Mouse (Mus musculus): ENCODE data around the gene Glis2. TPM values are rescaled to one million over a fixed set of nuclear protein-coding genes. Genes with fewer than 3 reads are reported as not detected.
A peak's percentile ranks its signal among the peaks of the same experiment; 100 is the strongest.

Gene Glis2
- polyA plus RNA-seq, 1 experiment from 2014 or later = 13.2 TPM

- no peaks in the 10 kb centered on the region for H3K9me3 ChIP-seq (ENCODE audit: control insufficient read depth, low read length)
- no peaks in the 10 kb centered on the region for H3K27me3 ChIP-seq (ENCODE audit: control insufficient read depth, insufficient read depth, low read length)
- no peak overlapping the region for H3K4me2 ChIP-seq (ENCODE audit: low read length)
- DNase-seq (no peak), ATAC-seq (ENCODE audit: low FRiP score, low TSS enrichment) (no peak)
- 89% methylated on average over 11 of the region's 11 CpGs for WGBS
- H3K27ac ChIP-seq (replicated peaks; ENCODE audit: low read depth, low read length) = no peak overlapping the region
- H3K9ac ChIP-seq (replicated peaks; ENCODE audit: low read length) = no peak overlapping the region
- no peak overlapping the region for H3K4me3 ChIP-seq (replicated peaks; ENCODE audit: low read depth, low read length)
- H3K36me3 ChIP-seq (ENCODE audit: control insufficient read depth, insufficient read depth, low read length) = peaks cover 36% of the 10 kb centered on the region
- H3K4me1 ChIP-seq (ENCODE audit: control insufficient read depth, insufficient read depth, low read length) = no peaks in the 10 kb centered on the region
Observed at GRCm38 (mm10) chr16:4649692-4650091, 55.2 kb downstream of the Glis2 start.

DNA sequence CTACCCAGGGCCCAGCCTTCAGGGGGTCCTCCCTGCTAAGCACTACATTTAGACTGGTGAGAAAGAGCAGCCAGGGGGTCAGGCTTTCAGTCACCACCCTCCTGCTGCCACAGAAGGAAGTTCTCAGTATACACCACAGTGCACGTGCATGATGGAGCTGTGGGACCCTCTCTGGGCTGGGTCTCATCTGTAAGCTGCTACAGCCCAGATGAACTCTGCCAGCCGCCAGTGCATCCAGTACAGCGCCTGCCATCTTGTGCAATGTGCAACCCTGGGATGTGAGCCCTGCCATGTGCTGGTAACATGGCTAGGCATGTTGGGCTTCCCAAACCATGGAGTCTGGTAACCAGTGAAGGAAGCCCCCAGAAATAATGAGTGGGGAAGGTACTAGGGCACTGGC, 55.6 kb downstream of the Glis2 start:
- Histone ChIP-seq H3K27ac (replicated peaks; ENCODE audit: low read depth, low read length) (no peak overlapping the region), H3K9me3 (ENCODE audit: control insufficient read depth, low read length) (no peaks in the 10 kb centered on the region), H3K36me3 (ENCODE audit: control insufficient read depth, insufficient read depth, low read length) (peaks cover 37% of the 10 kb centered on the region), H3K27me3 (ENCODE audit: control insufficient read depth, insufficient read depth, low read length) (no peaks in the 10 kb centered on the region), H3K4me2 (ENCODE audit: low read length) (no peak overlapping the region), H3K4me1 (ENCODE audit: control insufficient read depth, insufficient read depth, low read length) (peaks cover 3% of the 10 kb centered on the region), H3K4me3 (replicated peaks; ENCODE audit: low read depth, low read length) (no peak overlapping the region), H3K9ac (replicated peaks; ENCODE audit: low read length) (no peak overlapping the region)
- DNase-seq (no peak), ATAC-seq (ENCODE audit: low FRiP score, low TSS enrichment) (no peak)
- WGBS = 94% methylated on average over 3 of the region's 3 CpGs

GRCm38 (mm10) chr16:4651081-4651480, 56.6 kb downstream of the Glis2 start:
- ATAC-seq (ENCODE audit: low FRiP score, low TSS enrichment) (no peak), DNase-seq (no peak)
- WGBS = 96% methylated on average over 1 of the region's 1 CpGs

GRCm38 (mm10) chr16:4651624-4652023, 57.1 kb downstream of the Glis2 start:
- H3K9me3 ChIP-seq (ENCODE audit: control insufficient read depth, low read length) = no peaks in the 10 kb centered on the region
- ATAC-seq (ENCODE audit: low FRiP score, low TSS enrichment) (no peak), DNase-seq (no peak)
- H3K36me3 ChIP-seq (ENCODE audit: control insufficient read depth, insufficient read depth, low read length) = peaks cover 37% of the 10 kb centered on the region
- H3K9ac ChIP-seq (replicated peaks; ENCODE audit: low read length) = no peak overlapping the region
- 78% methylated on average over 7 of the region's 7 CpGs for WGBS
- no peak overlapping the region for H3K4me3 ChIP-seq (replicated peaks; ENCODE audit: low read depth, low read length)
- H3K4me1 ChIP-seq (ENCODE audit: control insufficient read depth, insufficient read depth, low read length) = peaks cover 17% of the 10 kb centered on the region
- H3K27ac ChIP-seq (replicated peaks; ENCODE audit: low read depth, low read length) = no peak overlapping the region
- no peaks in the 10 kb centered on the region for H3K27me3 ChIP-seq (ENCODE audit: control insufficient read depth, insufficient read depth, low read length)
- no peak overlapping the region for H3K4me2 ChIP-seq (ENCODE audit: low read length)

More at GRCm38 (mm10) chr16:4651081-4651480, 56.6 kb downstream of the Glis2 start:
- Histone ChIP-seq H3K27ac (replicated peaks; ENCODE audit: low read depth, low read length) (no peak overlapping the region), H3K4me1 (ENCODE audit: control insufficient read depth, insufficient read depth, low read length) (peaks cover 12% of the 10 kb centered on the region), H3K9ac (replicated peaks; ENCODE audit: low read length) (no peak overlapping the region), H3K9me3 (ENCODE audit: control insufficient read depth, low read length) (no peaks in the 10 kb centered on the region), H3K4me3 (replicated peaks; ENCODE audit: low read depth, low read length) (no peak overlapping the region), H3K27me3 (ENCODE audit: control insufficient read depth, insufficient read depth, low read length) (no peaks in the 10 kb centered on the region), H3K36me3 (ENCODE audit: control insufficient read depth, insufficient read depth, low read length) (peaks cover 37% of the 10 kb centered on the region), H3K4me2 (ENCODE audit: low read length) (no peak overlapping the region)

DNA sequence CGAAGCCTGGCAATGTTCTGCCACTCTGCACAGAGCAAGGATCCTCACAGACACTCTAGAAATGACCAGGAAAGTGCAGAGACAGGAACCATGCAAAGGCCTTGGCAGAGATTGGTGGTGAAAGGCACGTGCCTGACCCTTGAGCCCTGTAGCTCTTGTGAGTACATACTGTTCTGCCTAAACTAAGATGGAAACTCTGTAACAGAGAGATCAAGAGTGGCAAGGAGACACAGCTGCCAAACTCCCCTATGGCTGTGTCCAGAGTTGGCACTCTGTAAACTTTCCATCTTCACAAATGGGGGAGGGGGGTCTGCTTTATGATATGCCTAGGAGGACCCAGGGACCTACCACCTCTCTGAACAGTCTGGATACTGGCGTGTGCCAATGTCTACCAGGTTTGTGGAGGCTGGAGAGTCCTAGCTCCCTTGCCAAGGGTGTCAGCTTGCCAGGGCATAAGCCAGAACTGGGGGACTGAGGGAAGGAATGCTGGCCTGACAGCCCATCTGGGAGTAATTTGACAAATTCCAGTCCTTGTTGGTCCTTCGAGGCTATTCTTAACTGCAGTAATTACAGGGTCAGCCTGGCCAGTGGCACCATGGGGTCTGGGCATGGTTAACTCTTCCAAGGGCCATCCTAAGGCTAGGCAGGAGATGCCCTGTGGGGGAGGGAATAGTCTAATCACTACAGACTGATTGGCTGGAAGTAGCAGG, 58.3 kb downstream of the Glis2 start:
- WGBS = 77% methylated on average over 4 of the region's 4 CpGs

DNA sequence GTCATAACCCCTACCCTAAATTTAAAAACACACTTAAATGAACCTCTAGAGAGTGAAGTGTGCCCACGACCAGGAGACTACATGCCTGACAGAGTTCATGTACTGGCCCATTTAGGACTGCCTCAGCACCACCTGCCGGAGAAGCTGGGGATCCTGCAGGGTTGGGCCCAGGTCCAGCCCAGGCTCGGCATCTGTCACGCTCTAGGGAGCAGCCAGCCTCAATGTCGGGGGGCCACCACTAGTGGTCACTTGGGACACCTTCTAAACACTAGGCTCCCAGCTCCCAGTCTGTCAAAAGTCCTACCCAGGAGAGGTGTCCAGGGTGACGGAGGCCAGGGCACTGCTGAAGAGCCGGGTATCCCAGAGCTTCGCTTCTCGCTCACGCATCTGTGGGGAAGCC, 60.2 kb downstream of the Glis2 start:
- peaks cover 28% of the 10 kb centered on the region for H3K36me3 ChIP-seq (ENCODE audit: control insufficient read depth, insufficient read depth, low read length)
- no peaks in the 10 kb centered on the region for H3K27me3 ChIP-seq (ENCODE audit: control insufficient read depth, insufficient read depth, low read length)
- no peak overlapping the region for H3K4me3 ChIP-seq (replicated peaks; ENCODE audit: low read depth, low read length)
- H3K9ac ChIP-seq (replicated peaks; ENCODE audit: low read length) = no peak overlapping the region
- no peak overlapping the region for H3K4me2 ChIP-seq (ENCODE audit: low read length)
- no peak overlapping the region for H3K27ac ChIP-seq (replicated peaks; ENCODE audit: low read depth, low read length)
- 86% methylated on average over 10 of the region's 10 CpGs for WGBS
- no peaks in the 10 kb centered on the region for H3K9me3 ChIP-seq (ENCODE audit: control insufficient read depth, low read length)
- no peak for ATAC-seq (ENCODE audit: low FRiP score, low TSS enrichment)
- DNase-seq = no peak
- H3K4me1 ChIP-seq (ENCODE audit: control insufficient read depth, insufficient read depth, low read length) = peaks cover 20% of the 10 kb centered on the region

More for the DNA sequence above, 58.3 kb downstream of the Glis2 start:
- DNase-seq (no peak), ATAC-seq (ENCODE audit: low FRiP score, low TSS enrichment) (no peak)
- no peak overlapping the region for H3K4me3 ChIP-seq (replicated peaks; ENCODE audit: low read depth, low read length)
- H3K9ac ChIP-seq (replicated peaks; ENCODE audit: low read length) = no peak overlapping the region
- H3K4me2 ChIP-seq (ENCODE audit: low read length) = no peak overlapping the region
- no peak overlapping the region for H3K27ac ChIP-seq (replicated peaks; ENCODE audit: low read depth, low read length)
- no peaks in the 10 kb centered on the region for H3K9me3 ChIP-seq (ENCODE audit: control insufficient read depth, low read length)
- H3K4me1 ChIP-seq (ENCODE audit: control insufficient read depth, insufficient read depth, low read length) = peaks cover 17% of the 10 kb centered on the region
- H3K36me3 ChIP-seq (ENCODE audit: control insufficient read depth, insufficient read depth, low read length) = peaks cover 37% of the 10 kb centered on the region
- no peaks in the 10 kb centered on the region for H3K27me3 ChIP-seq (ENCODE audit: control insufficient read depth, insufficient read depth, low read length)

DNA sequence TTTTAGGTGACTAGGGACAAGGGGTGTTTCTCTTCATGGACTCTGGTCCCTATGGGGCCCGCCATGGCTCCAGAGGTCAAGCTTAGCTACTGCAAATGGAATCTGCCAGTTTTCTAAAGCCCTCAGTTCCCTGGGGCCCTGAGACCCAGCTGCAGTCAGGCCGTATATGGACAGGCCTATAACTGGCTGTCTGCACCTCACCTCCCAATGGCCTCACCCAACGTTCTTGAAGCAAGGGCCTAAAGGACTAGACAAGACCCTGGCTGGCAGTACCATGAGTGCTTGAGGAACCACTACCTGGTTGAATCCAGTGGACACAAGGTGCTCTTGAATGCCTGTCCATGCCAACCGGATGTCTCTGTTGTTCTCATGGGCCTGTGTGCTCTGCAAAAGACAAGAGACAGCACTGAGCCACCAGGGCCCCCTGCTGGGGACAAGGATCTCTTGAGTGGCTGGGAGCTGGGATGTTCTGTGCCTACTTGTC, 60.8 kb downstream of the Glis2 start:
- 67% methylated on average over 4 of the region's 4 CpGs for WGBS
- DNase-seq = peak; percentile 23
- H3K4me2 ChIP-seq (ENCODE audit: low read length) = 0 out of 2 replicates have a peak overlapping the region, but pooled peaks have one; percentile 3
- H3K36me3 ChIP-seq (ENCODE audit: control insufficient read depth, insufficient read depth, low read length) = peaks cover 27% of the 10 kb centered on the region
- peaks cover 20% of the 10 kb centered on the region for H3K4me1 ChIP-seq (ENCODE audit: control insufficient read depth, insufficient read depth, low read length)
- no peaks in the 10 kb centered on the region for H3K9me3 ChIP-seq (ENCODE audit: control insufficient read depth, low read length)
- H3K27me3 ChIP-seq (ENCODE audit: control insufficient read depth, insufficient read depth, low read length) = no peaks in the 10 kb centered on the region
- ATAC-seq (ENCODE audit: low FRiP score, low TSS enrichment) = 0 out of 2 replicates have a peak, but pooled peaks have one; percentile 12
- H3K9ac ChIP-seq (replicated peaks; ENCODE audit: low read length) = no peak overlapping the region
- peak overlapping the region; percentile 37 for H3K27ac ChIP-seq (replicated peaks; ENCODE audit: low read depth, low read length)
- H3K4me3 ChIP-seq (replicated peaks; ENCODE audit: low read depth, low read length) = no peak overlapping the region

DNA sequence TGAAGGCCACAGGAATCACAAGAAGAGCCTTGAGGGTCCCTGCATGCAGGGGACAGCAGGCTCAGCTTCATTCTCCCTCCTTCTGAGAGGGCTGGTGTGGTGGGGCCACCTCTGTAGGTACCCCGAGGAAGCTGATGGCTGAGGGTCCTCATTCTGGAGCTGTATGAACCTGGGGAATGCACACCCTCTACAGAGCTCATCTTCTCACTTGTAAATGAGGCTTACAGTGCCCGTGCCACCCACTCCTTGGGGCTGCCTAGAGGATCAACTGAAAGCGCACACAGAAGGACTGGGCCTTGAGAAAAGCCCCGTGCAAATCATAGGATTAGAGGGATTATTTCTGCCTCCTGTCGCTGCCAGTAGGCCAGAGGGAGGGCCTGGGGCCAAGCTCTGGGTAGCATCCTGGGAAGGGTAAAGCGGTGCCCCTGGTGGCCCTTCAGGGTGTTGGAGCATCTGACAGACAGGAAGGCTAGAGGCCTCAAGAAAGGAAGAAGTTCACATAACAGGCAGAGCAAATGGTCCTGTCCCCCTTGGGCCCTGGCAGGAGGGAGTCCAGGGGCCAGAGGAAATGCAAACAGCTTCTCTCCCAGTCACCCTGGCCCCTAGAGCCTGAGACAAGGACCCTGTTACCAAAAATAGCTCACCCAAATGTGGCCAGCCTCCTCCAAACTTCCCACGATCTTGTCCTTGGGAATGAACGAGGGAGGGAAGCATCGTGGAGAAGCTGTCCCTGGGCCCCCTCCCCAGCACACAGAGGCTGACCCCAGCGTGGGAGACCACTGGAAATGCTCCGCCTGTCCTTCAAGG, 61.5 kb downstream of the Glis2 start:
- ATAC-seq (ENCODE audit: low FRiP score, low TSS enrichment) (peak; percentile 56; the same call in 1 of the 2 replicates), DNase-seq (peak; percentile 70)
- WGBS = 25% methylated on average over 11 of the region's 11 CpGs
- no peaks in the 10 kb centered on the region for H3K9me3 ChIP-seq (ENCODE audit: control insufficient read depth, low read length)
- H3K27me3 ChIP-seq (ENCODE audit: control insufficient read depth, insufficient read depth, low read length) = no peaks in the 10 kb centered on the region
- peak overlapping the region; percentile 37 for H3K27ac ChIP-seq (replicated peaks; ENCODE audit: low read depth, low read length)
- H3K4me3 ChIP-seq (replicated peaks; ENCODE audit: low read depth, low read length) = no peak overlapping the region
- H3K4me1 ChIP-seq (ENCODE audit: control insufficient read depth, insufficient read depth, low read length) = peaks cover 20% of the 10 kb centered on the region
- H3K9ac ChIP-seq (replicated peaks; ENCODE audit: low read length) = no peak overlapping the region
- 0 out of 2 replicates have a peak overlapping the region, but pooled peaks have one; percentile 3 for H3K4me2 ChIP-seq (ENCODE audit: low read length)
- peaks cover 31% of the 10 kb centered on the region for H3K36me3 ChIP-seq (ENCODE audit: control insufficient read depth, insufficient read depth, low read length)

All from midbrain, embryonic 14.5 days (tissue).